Mouse (Mus musculus): Measurements from ENCODE around the gene Gm44973.

- no peak for TF ChIP-seq CTCF (IDR thresholded peaks at IDR 0.05; ENCODE audit: borderline replicate concordance, insufficient read depth, low read length)
- TF ChIP-seq POLR2A (IDR thresholded peaks at IDR 0.05; ENCODE audit: low read depth, low read length) = no peak
Observed at GRCm38 (mm10) chr7:4971710-4972109, 43.6 kb upstream of the Gm44973 start.
